Mouse (Mus musculus) E14TG2a.4 (cell line): ENCODE data around the gene Pax5.

Source experiments
- CTCF ChIP-seq: conservative IDR thresholded peaks from 2 replicates; pipeline ENCODE4 v1.5.1; 2014; ENCODE audit warnings: low read length
- POU5F1 ChIP-seq: IDR thresholded peaks from 2 replicates; pipeline ENCODE4 v1.6.1; 2014; ENCODE audit warnings: low read length, borderline replicate concordance

- no peak for TF ChIP-seq CTCF
- no peak for TF ChIP-seq POU5F1
These were observed 104.8 kb downstream of the Pax5 start for GRCm38 (mm10) chr4:44605453-44605852.
